Mouse (Mus musculus): ENCODE data around the gene Bcs1l. TPM values are rescaled to one million over a fixed set of nuclear protein-coding genes. Genes with fewer than 3 reads are reported as not detected.

The Bcs1l gene
- polyA plus RNA-seq, 1 experiment from 2014 or later: 16.0 TPM

- no peak overlapping the region for H3K9ac ChIP-seq (ENCODE audit: low read length)
- no peaks in the 10 kb centered on the region for H3K9me3 ChIP-seq (ENCODE audit: control insufficient read depth, low read length)
- ATAC-seq (replicated peaks; ENCODE audit: low FRiP score) (no peak), DNase-seq (ENCODE audit: low spot score) (no peak)
- no peak overlapping the region for H3K4me3 ChIP-seq (ENCODE audit: low read depth, low read length)
- no peaks in the 10 kb centered on the region for H3K27me3 ChIP-seq (ENCODE audit: control insufficient read depth, insufficient read depth, low read length)
- no peaks in the 10 kb centered on the region for H3K36me3 ChIP-seq (ENCODE audit: control insufficient read depth, insufficient read depth, low read length)
- 93% methylated on average over 3 of the region's 3 CpGs for WGBS
- no peak overlapping the region for H3K27ac ChIP-seq (ENCODE audit: low read depth, low read length)
- H3K4me1 ChIP-seq (replicated peaks; ENCODE audit: control insufficient read depth, insufficient read depth, low read length): peaks cover 10% of the 10 kb centered on the region; the same call in 1 of the 2 replicates
- no peak overlapping the region for H3K4me2 ChIP-seq (ENCODE audit: low read depth, low read length, severe bottlenecking)
These were observed 3.3 kb upstream of the Bcs1l start for GRCm38 (mm10) chr1:74584616-74585398.

GRCm38 (mm10) chr1:74587233-74587772 lies 786 bp upstream of the Bcs1l start:
- peak overlapping the region; percentile 84 for H3K9ac ChIP-seq (ENCODE audit: low read length)
- no peaks in the 10 kb centered on the region for H3K27me3 ChIP-seq (ENCODE audit: control insufficient read depth, insufficient read depth, low read length)
- no peaks in the 10 kb centered on the region for H3K9me3 ChIP-seq (ENCODE audit: control insufficient read depth, low read length)
- DNase-seq (ENCODE audit: low spot score) (no peak), ATAC-seq (replicated peaks; ENCODE audit: low FRiP score) (peak; percentile 16)
- H3K4me2 ChIP-seq (ENCODE audit: low read depth, low read length, severe bottlenecking): peak overlapping the region; percentile 88
- no peaks in the 10 kb centered on the region; the same call in 1 of the 2 replicates for H3K36me3 ChIP-seq (ENCODE audit: control insufficient read depth, insufficient read depth, low read length)
- H3K4me1 ChIP-seq (replicated peaks; ENCODE audit: control insufficient read depth, insufficient read depth, low read length): peaks cover 10% of the 10 kb centered on the region; the same call in 1 of the 2 replicates
- WGBS: 0% methylated on average over 24 of the region's 24 CpGs
- H3K27ac ChIP-seq (ENCODE audit: low read depth, low read length): peak overlapping the region; percentile 51; the same call in 1 of the 2 replicates
- H3K4me3 ChIP-seq (ENCODE audit: low read depth, low read length): peak overlapping the region; percentile 85

- H3K36me3 ChIP-seq (ENCODE audit: control insufficient read depth, insufficient read depth, low read length): peaks cover 11% of the 10 kb centered on the region; the same call in 1 of the 2 replicates
- no peak overlapping the region for H3K4me2 ChIP-seq (ENCODE audit: low read depth, low read length, severe bottlenecking)
- no peak overlapping the region for H3K27ac ChIP-seq (ENCODE audit: low read depth, low read length)
- no peaks in the 10 kb centered on the region for H3K4me1 ChIP-seq (replicated peaks; ENCODE audit: control insufficient read depth, insufficient read depth, low read length)
- no peak overlapping the region for H3K9ac ChIP-seq (ENCODE audit: low read length)
- H3K27me3 ChIP-seq (ENCODE audit: control insufficient read depth, insufficient read depth, low read length): no peaks in the 10 kb centered on the region
- ATAC-seq (replicated peaks; ENCODE audit: low FRiP score) (no peak), DNase-seq (ENCODE audit: low spot score) (no peak)
- 89% methylated on average over 8 of the region's 8 CpGs for WGBS
- H3K4me3 ChIP-seq (ENCODE audit: low read depth, low read length): no peak overlapping the region
- H3K9me3 ChIP-seq (ENCODE audit: control insufficient read depth, low read length): no peaks in the 10 kb centered on the region
These were observed 6.3 kb downstream of the Bcs1l start for GRCm38 (mm10) chr1:74594434-74594833.

- Histone ChIP-seq H3K27ac (ENCODE audit: low read depth, low read length) (no peak overlapping the region), H3K4me2 (ENCODE audit: low read depth, low read length, severe bottlenecking) (peak overlapping the region; percentile 86), H3K4me3 (ENCODE audit: low read depth, low read length) (peak overlapping the region; percentile 86), H3K27me3 (ENCODE audit: control insufficient read depth, insufficient read depth, low read length) (no peaks in the 10 kb centered on the region), H3K9me3 (ENCODE audit: control insufficient read depth, low read length) (no peaks in the 10 kb centered on the region), H3K4me1 (replicated peaks; ENCODE audit: control insufficient read depth, insufficient read depth, low read length) (peaks cover 5% of the 10 kb centered on the region; the same call in 1 of the 2 replicates), H3K9ac (ENCODE audit: low read length) (peak overlapping the region; percentile 80), H3K36me3 (ENCODE audit: control insufficient read depth, insufficient read depth, low read length) (peaks cover 5% of the 10 kb centered on the region; the same call in 1 of the 2 replicates)
- ATAC-seq (replicated peaks; ENCODE audit: low FRiP score) (peak; percentile 63; the same call in 1 of the 2 replicates), DNase-seq (ENCODE audit: low spot score) (no peak)
- WGBS: 8% methylated on average over 26 of the region's 26 CpGs
These were observed 12.6 kb downstream of the Bcs1l start for GRCm38 (mm10) chr1:74600501-74601266.

GRCm38 (mm10) chr1:74601267-74601962 lies 13.3 kb downstream of the Bcs1l start, which contains the start of the genes Rnf25 and Stk36:
Gene Rnf25, minus strand, starts transcription at chr1:74601397.
Gene Stk36, plus strand, starts transcription at chr1:74601445.
- peak within 1 kb of the TSS; percentile 80 for H3K9ac ChIP-seq (ENCODE audit: low read length)
- ATAC-seq (replicated peaks; ENCODE audit: low FRiP score): peak; percentile 84

GRCm38 (mm10) chr1:74624183-74624582 lies 36.1 kb downstream of the Bcs1l start:
- no peak overlapping the region for H3K4me2 ChIP-seq (ENCODE audit: low read depth, low read length, severe bottlenecking)
- DNase-seq (ENCODE audit: low spot score): no peak
- no peaks in the 10 kb centered on the region for H3K4me1 ChIP-seq (replicated peaks; ENCODE audit: control insufficient read depth, insufficient read depth, low read length)
- H3K9me3 ChIP-seq (ENCODE audit: control insufficient read depth, low read length): no peaks in the 10 kb centered on the region
- no peak for ATAC-seq (replicated peaks; ENCODE audit: low FRiP score)
- no peaks in the 10 kb centered on the region for H3K36me3 ChIP-seq (ENCODE audit: control insufficient read depth, insufficient read depth, low read length)
- no peak overlapping the region for H3K9ac ChIP-seq (ENCODE audit: low read length)
- no peaks in the 10 kb centered on the region for H3K27me3 ChIP-seq (ENCODE audit: control insufficient read depth, insufficient read depth, low read length)
- H3K27ac ChIP-seq (ENCODE audit: low read depth, low read length): no peak overlapping the region
- WGBS: 97% methylated on average over 1 of the region's 1 CpGs
- no peak overlapping the region for H3K4me3 ChIP-seq (ENCODE audit: low read depth, low read length)

More at GRCm38 (mm10) chr1:74601267-74601962, 13.3 kb downstream of the Bcs1l start, which contains the start of the genes Rnf25 and Stk36:
- peaks cover 5% of the 10 kb centered on the region; the same call in 1 of the 2 replicates for H3K36me3 ChIP-seq (ENCODE audit: control insufficient read depth, insufficient read depth, low read length)
- no peaks in the 10 kb centered on the region for H3K27me3 ChIP-seq (ENCODE audit: control insufficient read depth, insufficient read depth, low read length)
- 9% methylated on average over 25 of the region's 25 CpGs for WGBS
- peak; percentile 87 for DNase-seq (ENCODE audit: low spot score)
- H3K27ac ChIP-seq (ENCODE audit: low read depth, low read length): no peak within 1 kb of the TSS; the same call in 1 of the 2 replicates
- peak within 1 kb of the TSS; percentile 86 for H3K4me2 ChIP-seq (ENCODE audit: low read depth, low read length, severe bottlenecking)
- peaks cover 5% of the 10 kb centered on the region; the same call in 1 of the 2 replicates for H3K4me1 ChIP-seq (replicated peaks; ENCODE audit: control insufficient read depth, insufficient read depth, low read length)
- peak within 1 kb of the TSS; percentile 86 for H3K4me3 ChIP-seq (ENCODE audit: low read depth, low read length)
- H3K9me3 ChIP-seq (ENCODE audit: control insufficient read depth, low read length): no peaks in the 10 kb centered on the region

- DNase-seq (ENCODE audit: low spot score): no peak
- no peak overlapping the region for H3K27ac ChIP-seq (ENCODE audit: low read depth, low read length)
- no peak for ATAC-seq (replicated peaks; ENCODE audit: low FRiP score)
- no peaks in the 10 kb centered on the region for H3K4me1 ChIP-seq (replicated peaks; ENCODE audit: control insufficient read depth, insufficient read depth, low read length)
- no peaks in the 10 kb centered on the region for H3K27me3 ChIP-seq (ENCODE audit: control insufficient read depth, insufficient read depth, low read length)
- WGBS: 89% methylated on average over 4 of the region's 4 CpGs
- H3K4me2 ChIP-seq (ENCODE audit: low read depth, low read length, severe bottlenecking): no peak overlapping the region
- no peaks in the 10 kb centered on the region for H3K9me3 ChIP-seq (ENCODE audit: control insufficient read depth, low read length)
- H3K36me3 ChIP-seq (ENCODE audit: control insufficient read depth, insufficient read depth, low read length): no peaks in the 10 kb centered on the region
- no peak overlapping the region for H3K9ac ChIP-seq (ENCODE audit: low read length)
- no peak overlapping the region for H3K4me3 ChIP-seq (ENCODE audit: low read depth, low read length)
These were observed 38.0 kb downstream of the Bcs1l start for GRCm38 (mm10) chr1:74626076-74626475.

GRCm38 (mm10) chr1:74628001-74628400 lies 39.9 kb downstream of the Bcs1l start:
- ATAC-seq (replicated peaks; ENCODE audit: low FRiP score) (no peak), DNase-seq (ENCODE audit: low spot score) (no peak)
- no peak overlapping the region for H3K9ac ChIP-seq (ENCODE audit: low read length)
- H3K9me3 ChIP-seq (ENCODE audit: control insufficient read depth, low read length): no peaks in the 10 kb centered on the region
- H3K36me3 ChIP-seq (ENCODE audit: control insufficient read depth, insufficient read depth, low read length): no peaks in the 10 kb centered on the region
- no peaks in the 10 kb centered on the region for H3K27me3 ChIP-seq (ENCODE audit: control insufficient read depth, insufficient read depth, low read length)
- H3K27ac ChIP-seq (ENCODE audit: low read depth, low read length): no peak overlapping the region
- no peaks in the 10 kb centered on the region for H3K4me1 ChIP-seq (replicated peaks; ENCODE audit: control insufficient read depth, insufficient read depth, low read length)
- H3K4me3 ChIP-seq (ENCODE audit: low read depth, low read length): no peak overlapping the region
- H3K4me2 ChIP-seq (ENCODE audit: low read depth, low read length, severe bottlenecking): no peak overlapping the region
- 47% methylated on average over 7 of the region's 7 CpGs for WGBS

Measured in forebrain, embryonic 11.5 days (tissue).